Mouse (Mus musculus): Measurements from ENCODE around the gene Ccdc58. TPM values are rescaled to one million over a fixed set of nuclear protein-coding genes. Genes with fewer than 3 reads are reported as not detected.
"Not testable (repeated sequence)": the region's sequence is repeated elsewhere in the genome, so short reads cannot be mapped to it uniquely, and the experiment has no call there.

The Ccdc58 gene
- total RNA-seq, 2 experiments from 2014 or later, result 27.8 to 39.0 TPM

- no peak for DNase-seq (ENCODE audit: low spot score in 2 of 2)
Measured at GRCm38 (mm10) chr16:36072410-36073011, 1.0 kb downstream of the Ccdc58 start.

- no peak for DNase-seq (ENCODE audit: low spot score in 2 of 2)
Measured at GRCm38 (mm10) chr16:36074772-36075171, 3.3 kb downstream of the Ccdc58 start.

- no peak for DNase-seq (ENCODE audit: low spot score in 2 of 2)
Measured at GRCm38 (mm10) chr16:36079916-36080315, 8.4 kb downstream of the Ccdc58 start.

- DNase-seq (ENCODE audit: low spot score in 2 of 2), result no peak
Measured at GRCm38 (mm10) chr16:36087846-36088245, 16.4 kb downstream of the Ccdc58 start.

GRCm38 (mm10) chr16:36089065-36089464, 17.6 kb downstream of the Ccdc58 start:
- DNase-seq (ENCODE audit: low spot score in 2 of 2), result no peak

- DNase-seq (ENCODE audit: low spot score in 2 of 2), result no peak
Measured at GRCm38 (mm10) chr16:36089850-36090616, 18.5 kb downstream of the Ccdc58 start.

GRCm38 (mm10) chr16:36090785-36091509, 19.5 kb downstream of the Ccdc58 start:
- no peak for DNase-seq (ENCODE audit: low spot score in 2 of 2)

GRCm38 (mm10) chr16:36094079-36094478, 22.6 kb downstream of the Ccdc58 start:
- no peak for DNase-seq (ENCODE audit: low spot score in 2 of 2)

GRCm38 (mm10) chr16:36097813-36098499, 26.5 kb downstream of the Ccdc58 start:
- DNase-seq (ENCODE audit: low spot score in 2 of 2), result not testable (repeated sequence)

GRCm38 (mm10) chr16:36101526-36101925, 30.0 kb downstream of the Ccdc58 start:
- no peak for DNase-seq (ENCODE audit: low spot score in 2 of 2)

GRCm38 (mm10) chr16:36102211-36102610, 30.7 kb downstream of the Ccdc58 start:
- no peak for DNase-seq (ENCODE audit: low spot score in 2 of 2)

GRCm38 (mm10) chr16:36111486-36111885, 40.0 kb downstream of the Ccdc58 start:
- DNase-seq (ENCODE audit: low spot score in 2 of 2), result not testable (repeated sequence)

- DNase-seq (ENCODE audit: low spot score in 2 of 2), result not testable (repeated sequence)
Measured at GRCm38 (mm10) chr16:36115751-36116150, 44.3 kb downstream of the Ccdc58 start.

- DNase-seq (ENCODE audit: low spot score in 2 of 2), result no peak
Measured at GRCm38 (mm10) chr16:36128092-36128491, 56.6 kb downstream of the Ccdc58 start.

- no peak for DNase-seq (ENCODE audit: low spot score in 2 of 2)
Measured at GRCm38 (mm10) chr16:36131141-36131540, 59.7 kb downstream of the Ccdc58 start, which contains the start of gene Csta1. TSS of gene Csta1 (minus strand) at chr16:36131241.

GRCm38 (mm10) chr16:36138201-36138600, 66.7 kb downstream of the Ccdc58 start:
- DNase-seq (ENCODE audit: low spot score in 2 of 2), result no peak

Other genes with a start within 250 kb of the Ccdc58 start
- 10 to 100 TPM; 10.7 to 12.7 TPM for gene Parp14, start 200.1 kb upstream of the Ccdc58 start, total RNA-seq (2021)
- 10 to 100 TPM; 11.8 to 13.9 TPM for gene Parp9, start 133.2 kb upstream of the Ccdc58 start, total RNA-seq (2021)
- gene Dtx3l, start 132.5 kb upstream of the Ccdc58 start, total RNA-seq (2021), result 1 to 10 TPM; 6.8 to 9.8 TPM
- 100 to 1,000 TPM in 1 of 2 experiments, 10 to 100 TPM in 1; 77.6 to 101 TPM for gene Kpna1, start 92.9 kb upstream of the Ccdc58 start, total RNA-seq (2021)
- 1 to 10 TPM; 2.8 to 3.9 TPM for gene Wdr5b, start 30.5 kb upstream of the Ccdc58 start, total RNA-seq (2021)
- 100 to 1,000 TPM; 165 to 228 TPM for gene Fam162a, start 91 bp upstream of the Ccdc58 start, total RNA-seq (2021)
- not detected for gene Csta1, start 59.6 kb downstream of the Ccdc58 start, total RNA-seq (2021)
- gene Stfa2l1, start 85.1 kb downstream of the Ccdc58 start, total RNA-seq (2021), result not detected
- gene Gm5483, start 112.5 kb downstream of the Ccdc58 start, total RNA-seq (2021), result not detected
- not detected for gene Gm5416, start 138.7 kb downstream of the Ccdc58 start, total RNA-seq (2021)
- 1 to 10 TPM in 1 of 2 experiments, not detected in 1; 8.4 TPM for gene 2010005H15Rik, start 149.8 kb downstream of the Ccdc58 start, total RNA-seq (2021)
- not detected for gene Stfa1, start 205.3 kb downstream of the Ccdc58 start, total RNA-seq (2021)

All from adrenal gland, adult 18-20 months (tissue).